Mouse (Mus musculus): ENCODE results near the gene Tbl1x.
"Not testable (repeated sequence)": the region's sequence is repeated elsewhere in the genome, so short reads cannot be mapped to it uniquely, and the experiment has no call there.

The Tbl1x gene

DNA sequence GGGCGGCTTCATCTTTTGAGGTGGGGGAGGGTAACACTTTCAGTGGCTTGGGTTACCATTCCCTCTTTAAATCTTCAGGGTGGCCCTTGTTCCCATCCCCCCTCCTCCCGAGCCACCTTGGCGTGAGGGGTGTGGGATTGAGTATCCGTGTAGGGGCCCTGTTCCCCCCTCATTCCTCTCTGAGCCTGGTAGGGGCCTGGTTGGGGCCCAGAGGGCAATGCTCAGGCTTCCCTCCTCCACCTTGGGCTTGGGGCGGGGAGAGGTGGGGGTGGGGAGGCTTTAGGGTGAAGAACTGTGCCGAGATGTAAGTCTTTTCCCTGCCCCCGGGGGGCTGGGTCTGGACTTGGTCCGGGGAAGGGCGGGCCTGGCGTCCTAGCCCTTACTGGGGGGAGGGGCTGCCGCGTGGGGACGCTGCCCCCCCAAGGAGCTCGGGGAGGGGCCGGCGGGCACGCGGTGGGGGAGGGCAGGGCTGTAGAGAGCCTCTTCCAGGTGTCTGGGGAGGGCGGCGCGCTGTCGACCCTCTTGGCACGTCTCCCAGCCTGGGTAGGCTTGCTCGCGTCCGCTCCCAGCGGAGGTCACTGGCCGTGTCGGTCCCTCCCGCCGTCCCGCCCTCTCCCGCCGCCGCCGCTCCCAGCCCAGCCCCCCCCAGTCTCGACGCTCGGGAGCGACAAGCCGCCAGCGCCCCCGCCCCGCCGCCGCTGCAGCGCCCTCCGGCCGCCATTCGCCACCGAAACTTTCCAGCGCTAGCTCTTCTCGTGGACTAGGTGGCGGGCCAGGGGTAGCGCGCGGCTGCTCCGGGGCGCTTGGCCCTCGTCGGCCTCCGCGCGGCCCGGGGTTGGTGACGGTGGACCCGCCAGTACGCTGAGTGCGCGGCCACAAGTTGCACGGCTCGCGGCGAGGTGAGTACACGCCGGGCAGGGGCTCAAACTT is at the start of gene Tbl1x:
Gene Tbl1x (plus strand): TSS at position 643 of the 930 bp plus-strand sequence.
- DNase-seq: peak; percentile 78

DNA sequence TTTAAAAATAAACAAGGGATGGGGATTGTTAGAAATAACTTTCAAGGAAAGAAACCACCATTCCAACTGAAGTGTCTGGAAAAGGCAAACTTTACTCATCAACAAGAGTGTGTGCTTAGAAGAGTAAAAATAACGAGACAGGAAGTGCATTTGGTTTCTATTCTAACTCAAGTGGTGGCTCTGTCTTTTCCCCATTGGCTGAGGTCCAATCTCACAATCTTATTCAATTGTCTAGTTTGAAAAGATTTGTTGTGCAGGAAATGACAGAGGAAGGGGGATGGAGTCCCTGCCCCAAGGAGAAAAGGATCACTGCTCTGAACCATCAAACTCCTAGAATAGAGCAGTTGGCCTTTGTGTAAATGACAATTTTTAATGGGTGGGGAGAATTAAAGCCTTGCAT is 41.6 kb upstream of the Tbl1x start:
- no peak for DNase-seq

DNA sequence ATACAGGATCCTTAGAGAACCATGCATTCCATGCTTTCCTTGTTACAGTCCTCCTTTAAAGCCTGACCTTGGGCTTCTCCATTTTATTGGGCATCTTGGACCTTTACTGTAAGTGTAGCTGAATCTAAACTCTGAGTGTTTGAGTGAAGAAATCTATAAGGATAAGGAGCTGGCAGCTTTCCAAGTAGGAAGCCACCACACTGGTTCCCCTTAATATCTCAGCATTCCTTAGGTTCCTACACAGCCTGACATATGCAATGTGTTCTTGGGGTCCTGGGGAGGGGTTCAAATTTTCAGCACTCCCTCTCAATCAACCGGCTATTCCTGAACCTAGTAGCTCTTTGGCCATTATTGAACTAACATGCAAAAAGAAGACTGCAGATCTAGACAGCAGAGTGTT is 38.0 kb upstream of the Tbl1x start:
- DNase-seq: no peak

DNA sequence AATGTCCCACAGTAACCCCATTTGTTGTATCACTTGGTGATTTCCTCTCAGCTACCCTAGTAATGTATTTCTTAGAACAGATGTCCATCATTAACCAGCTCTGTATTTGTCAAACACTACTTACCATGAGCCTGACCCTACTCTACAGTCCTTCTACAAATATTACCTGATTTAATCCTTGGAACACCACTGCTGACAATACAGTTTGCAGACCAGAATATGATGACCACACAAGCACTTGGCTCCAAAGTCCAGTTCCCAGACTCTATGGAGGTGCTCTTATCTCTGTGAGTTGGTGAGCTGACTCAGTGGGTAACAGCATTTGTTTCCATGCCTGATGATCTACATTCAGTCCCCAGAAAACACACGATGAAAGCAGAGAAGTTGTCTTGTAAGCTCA is 37.3 kb upstream of the Tbl1x start:
- DNase-seq: no peak

DNA sequence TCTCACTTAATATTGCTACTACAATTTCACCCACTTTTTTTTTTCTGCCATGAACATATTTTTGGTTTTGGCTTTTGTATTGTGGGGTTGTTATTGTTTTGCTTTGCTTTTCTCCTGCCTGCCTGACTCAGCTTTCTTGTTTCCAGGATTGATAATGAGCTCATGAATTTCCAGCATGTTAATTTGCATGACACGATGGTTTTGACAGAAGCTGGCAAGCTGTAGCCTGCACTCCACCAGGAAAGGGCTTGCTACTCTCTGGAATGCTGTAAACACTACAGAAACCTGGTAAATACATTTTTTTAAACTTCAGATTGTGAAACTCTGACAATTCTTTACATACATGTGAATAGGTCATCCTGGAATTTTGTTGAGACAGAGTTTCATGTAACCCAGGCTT is 36.3 kb upstream of the Tbl1x start:
- no peak for DNase-seq

DNA sequence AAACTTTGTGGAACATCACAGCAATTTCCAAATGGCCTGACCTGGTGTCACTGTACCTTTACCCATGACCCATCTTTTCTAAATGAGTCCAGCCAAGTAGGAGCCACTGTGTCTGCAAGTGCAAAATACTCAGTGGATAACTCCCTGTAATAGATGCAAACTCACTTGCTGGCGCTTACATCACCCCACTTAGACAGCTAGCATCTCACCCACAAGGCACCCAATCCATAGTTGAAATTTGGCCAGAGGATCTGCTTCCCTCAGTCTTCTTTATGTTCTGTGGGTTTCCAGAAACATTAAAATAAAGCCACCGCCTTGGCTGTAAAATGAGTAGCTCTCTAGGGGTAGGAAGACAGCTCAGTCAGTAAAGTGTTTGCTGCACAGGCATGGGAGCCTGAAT is 33.3 kb upstream of the Tbl1x start:
- no peak for DNase-seq

DNA sequence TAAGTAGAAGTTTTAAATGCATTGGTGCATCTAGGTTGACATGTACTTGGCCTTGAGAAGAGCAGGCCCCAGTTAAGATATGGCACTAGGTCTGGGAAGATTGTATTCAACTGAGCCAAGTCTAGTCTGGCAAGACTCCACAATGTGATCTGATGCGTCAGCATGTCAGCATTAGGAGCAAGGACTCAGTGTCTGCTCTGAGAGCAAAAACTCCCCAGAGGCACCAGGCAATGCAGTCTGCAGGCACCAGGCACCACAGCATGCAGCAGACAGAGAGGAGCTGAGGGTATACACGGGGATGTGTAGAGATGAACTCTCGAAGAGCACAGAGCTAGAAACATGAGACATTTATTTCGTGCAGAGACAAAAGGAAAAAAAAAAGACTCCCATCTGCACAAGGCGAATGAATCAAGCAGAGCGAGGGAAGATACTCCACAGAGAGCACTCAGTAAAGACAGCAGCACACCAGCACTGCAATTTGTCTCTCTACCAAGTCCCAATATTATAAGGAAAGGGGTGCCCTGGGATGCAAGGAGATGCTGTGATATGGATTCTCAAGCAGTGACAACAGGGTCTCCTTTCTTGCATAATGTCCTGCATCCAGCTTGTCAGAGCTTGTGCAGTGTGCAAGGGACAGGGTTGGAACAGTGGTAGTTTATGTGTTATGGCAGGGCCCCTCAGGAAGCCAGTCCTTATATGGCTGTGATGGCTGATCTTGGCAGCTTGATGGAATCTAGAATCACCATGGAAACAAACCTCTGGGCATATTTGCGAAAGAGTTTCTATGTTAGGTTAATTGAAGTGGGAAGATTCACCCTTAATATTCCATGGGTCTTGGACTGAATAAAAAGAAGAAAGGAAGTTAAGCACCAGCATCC is 22.7 kb upstream of the Tbl1x start:
- no peak for DNase-seq

DNA sequence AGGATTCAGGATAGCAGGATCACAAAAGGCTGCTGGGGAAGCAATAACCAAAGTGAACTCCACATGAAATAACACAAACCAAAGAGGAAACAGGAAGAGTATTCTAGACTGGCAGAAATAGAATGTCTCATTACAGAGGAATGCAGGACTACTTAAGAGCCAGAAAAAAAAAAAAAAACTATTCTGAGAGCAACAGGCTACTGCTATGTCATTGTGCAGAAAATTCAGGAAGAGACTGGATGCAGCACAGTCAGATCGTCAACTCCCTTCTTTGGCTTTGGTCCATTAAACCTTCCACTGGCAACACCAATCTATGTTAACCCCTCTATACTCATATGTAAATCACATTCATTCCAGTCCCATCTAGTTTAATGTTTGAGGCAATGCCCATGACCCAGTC is 20.7 kb upstream of the Tbl1x start:
- no peak for DNase-seq

DNA sequence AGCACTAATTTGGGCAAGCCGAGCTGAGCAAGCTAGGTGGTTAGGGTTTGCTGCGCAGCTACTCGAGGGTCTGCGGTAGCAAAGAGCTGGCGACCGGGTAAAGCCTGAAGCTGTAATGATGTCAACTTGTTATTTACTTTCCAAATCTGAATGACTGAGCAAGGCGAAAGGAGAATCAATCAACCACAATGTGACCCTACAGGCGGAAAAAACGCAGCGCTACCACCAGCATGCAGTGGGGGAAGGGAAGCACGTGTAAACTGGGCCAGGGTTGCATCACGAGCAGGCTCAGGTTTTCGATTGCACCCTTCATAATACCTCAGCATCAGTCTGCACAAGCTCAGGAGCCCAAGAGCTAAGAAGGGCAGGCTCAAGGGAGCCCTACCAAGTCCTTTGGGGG is 1.7 kb upstream of the Tbl1x start:
- peak; percentile 86 for DNase-seq

DNA sequence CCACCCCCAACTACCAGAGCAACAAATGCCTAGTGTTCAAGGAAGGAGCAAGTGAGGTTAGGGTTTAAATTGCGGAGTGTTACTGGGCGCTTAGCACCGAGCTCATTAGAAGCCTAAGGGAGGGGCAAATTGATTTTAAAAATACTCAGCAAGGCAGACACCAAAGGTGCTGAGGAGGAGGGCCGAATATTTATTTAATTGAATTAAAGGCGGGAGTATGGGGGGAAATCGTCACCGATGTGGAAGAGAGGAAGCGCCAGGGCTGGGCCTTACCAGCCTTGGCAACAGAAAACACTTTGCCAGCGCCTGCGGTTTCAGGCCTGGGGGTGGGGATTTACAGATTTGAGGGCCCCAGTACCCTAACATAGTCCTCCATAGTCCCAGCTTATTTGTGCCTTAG is 1.0 kb upstream of the Tbl1x start:
- peak; percentile 58 for DNase-seq

DNA sequence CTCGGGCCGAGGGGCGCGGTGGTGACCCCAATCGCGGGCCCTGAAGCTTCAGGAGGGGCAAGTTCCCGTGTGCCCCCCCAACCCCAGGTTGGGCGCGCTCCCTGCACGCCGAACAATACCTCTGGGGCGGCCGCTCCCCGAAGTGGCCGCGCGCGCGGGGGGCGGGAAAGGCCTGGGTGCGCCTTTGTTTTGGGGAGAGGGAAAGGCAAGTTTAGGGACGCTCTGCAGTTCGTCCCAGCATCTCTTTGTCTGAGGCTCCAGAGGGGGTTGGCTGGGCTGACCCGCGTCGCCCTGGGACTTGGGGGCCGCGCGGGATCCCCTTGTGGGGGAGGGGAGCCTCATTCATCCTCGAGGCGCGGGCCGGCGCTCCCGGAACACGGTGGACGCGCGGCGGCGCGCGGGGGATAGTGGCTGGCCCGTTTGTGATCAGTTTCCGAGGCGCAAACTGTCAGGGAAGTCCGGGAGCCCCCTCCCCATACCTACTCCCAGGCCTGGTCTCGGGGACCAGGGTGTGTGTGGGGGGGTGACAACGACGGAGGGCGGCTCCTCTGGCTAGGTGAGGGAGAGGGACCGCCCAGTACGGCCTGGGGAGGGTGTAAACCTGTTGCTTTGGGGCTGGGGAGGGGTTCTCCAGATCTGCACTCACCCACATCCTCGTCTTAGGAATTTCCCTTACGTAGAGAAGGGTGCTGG is 634 bp downstream of the Tbl1x start:
- DNase-seq: peak; percentile 59

DNA sequence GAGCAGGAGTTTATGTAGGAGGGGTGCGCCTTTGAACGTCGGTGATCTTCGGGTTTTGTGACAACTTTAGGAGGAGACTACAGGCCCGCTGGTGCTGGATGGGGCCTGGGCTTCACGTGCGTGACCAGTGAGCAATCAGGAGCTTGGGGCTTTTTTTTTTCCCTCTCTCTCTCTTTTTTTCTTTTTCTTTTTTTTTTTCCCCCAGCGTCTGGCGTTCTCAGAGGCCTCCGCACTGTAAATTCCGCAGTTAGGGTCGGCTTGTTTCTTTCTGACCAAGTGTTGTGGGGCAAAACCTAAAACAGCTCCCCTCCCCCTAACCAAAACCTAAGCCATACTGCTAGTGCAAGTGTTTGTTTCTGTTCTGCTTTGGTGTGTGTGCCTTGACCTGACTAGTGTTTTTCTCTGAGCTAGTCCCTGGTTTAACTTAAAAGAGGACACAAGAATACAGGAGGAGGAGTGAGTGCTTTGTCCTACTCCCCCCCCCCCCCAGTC is 1.2 kb downstream of the Tbl1x start:
- no peak for DNase-seq

DNA sequence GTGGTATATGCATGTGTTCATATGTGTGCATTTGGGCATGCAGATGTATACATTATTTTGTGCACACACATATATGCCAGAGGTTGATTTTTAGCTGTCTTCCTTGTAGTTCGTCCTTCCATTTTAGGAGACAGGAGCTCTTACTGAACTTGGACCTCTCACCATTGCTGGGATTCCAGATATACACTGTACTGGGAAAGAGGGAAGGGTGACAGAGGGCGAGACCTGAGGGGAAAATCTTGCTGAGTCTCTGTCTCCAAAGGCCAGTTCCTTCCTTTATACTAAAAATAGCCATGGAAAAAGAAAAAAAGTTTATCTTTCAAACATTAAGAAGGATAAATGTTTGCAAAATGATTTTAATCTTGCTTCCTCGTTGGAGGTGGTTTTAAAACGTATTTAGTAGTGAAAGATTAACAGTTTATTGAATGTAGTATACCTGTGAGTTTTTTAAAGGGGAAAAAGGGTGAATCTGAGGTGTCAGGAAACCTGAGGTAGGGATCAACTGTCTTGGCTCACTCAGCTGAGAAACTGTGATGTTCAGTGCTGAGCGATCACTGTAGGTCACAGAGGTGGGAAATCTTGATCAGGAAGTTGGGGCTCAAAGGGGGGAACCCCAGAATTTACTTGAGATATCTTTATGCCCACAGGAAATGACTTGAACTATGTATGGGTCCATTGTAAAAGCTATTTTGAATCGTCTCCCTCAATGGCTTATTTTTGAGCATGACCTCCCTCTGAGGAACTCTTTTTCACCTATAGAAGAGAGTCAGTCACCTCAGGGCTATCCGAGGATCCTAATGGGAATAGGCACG is 6.7 kb downstream of the Tbl1x start:
- DNase-seq: no peak

DNA sequence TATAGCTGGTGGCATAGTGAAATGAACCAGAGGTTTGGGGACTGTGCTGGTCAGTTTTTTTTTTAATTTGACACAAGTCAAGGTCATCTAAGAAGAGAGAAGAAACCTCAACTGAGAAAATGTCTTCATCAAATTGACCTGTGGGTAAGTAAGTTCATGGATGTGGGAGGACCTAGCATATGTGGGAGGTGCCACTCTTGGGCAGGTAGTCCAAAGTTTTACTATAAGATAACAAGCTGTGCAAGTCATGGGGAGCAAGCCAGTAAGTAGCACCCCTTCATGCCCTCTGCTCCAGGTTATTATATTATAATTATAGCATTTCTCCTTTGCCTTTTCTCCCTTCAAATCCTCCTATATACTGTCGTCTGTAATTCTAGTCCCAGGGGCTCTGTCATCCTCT is 8.1 kb downstream of the Tbl1x start:
- no peak for DNase-seq

DNA sequence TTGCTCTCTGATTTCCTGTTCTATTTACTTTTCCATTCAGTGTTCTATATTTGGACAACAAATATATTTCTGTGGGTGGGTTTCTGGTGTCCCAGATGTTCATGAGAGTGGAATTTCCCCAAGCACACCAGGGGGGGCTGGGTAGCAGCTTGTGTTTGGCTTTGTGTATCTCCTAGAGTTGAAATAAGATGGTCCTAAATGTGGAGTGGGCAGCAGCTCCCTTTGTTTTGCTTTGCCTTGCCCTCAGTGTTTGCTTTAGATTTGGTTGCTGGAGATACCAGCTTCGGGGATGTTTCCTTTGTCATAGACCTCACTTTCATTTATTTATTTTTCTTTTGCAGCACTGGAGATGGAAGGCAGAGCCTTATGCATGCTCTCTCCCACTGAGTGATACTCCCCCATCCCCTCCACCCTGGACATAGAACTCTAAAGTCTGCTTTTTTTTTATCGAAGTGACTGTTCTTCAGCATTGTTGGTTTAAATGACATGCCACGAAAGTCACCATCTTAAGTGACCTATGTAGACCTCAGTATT is 12.1 kb downstream of the Tbl1x start:
- DNase-seq: no peak

DNA sequence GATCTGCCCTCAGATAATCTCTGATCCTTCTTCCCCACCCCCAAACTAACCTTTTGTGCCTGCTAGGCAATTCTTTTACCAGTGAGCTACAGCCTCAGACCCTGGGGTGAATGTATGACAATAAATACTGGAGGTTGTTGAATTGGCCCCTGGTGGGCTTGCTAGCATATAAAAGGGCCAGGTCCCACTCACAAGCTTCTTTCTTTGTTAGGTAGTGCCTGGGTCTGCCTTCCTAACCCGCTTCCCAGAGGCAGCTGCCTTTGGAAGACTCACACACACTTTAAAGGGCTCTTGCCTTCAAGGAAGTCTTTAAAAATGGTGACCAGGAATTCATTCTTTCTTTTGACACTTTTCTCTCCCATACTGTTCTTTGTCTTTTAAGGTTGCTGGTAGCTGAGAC is 14.4 kb downstream of the Tbl1x start:
- no peak for DNase-seq

DNA sequence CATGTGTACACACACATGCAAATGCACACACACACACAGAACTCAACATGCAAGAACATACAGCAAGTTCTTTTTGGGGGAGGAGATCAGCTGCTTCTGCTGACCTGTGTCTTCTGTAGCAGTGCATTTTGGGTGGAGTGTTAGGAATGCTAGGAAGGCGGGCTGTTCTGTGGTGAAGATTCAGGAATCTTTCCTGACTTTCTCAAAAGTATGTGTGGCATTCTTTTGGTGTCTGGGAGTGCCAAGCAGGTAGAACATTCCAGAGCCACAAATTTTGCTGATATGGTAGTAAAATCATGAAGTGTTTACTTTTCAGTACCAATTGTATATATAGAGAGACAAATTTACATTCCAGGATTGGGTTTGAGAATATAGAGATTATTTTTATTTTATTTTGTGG is 17.6 kb downstream of the Tbl1x start:
- DNase-seq: no peak

DNA sequence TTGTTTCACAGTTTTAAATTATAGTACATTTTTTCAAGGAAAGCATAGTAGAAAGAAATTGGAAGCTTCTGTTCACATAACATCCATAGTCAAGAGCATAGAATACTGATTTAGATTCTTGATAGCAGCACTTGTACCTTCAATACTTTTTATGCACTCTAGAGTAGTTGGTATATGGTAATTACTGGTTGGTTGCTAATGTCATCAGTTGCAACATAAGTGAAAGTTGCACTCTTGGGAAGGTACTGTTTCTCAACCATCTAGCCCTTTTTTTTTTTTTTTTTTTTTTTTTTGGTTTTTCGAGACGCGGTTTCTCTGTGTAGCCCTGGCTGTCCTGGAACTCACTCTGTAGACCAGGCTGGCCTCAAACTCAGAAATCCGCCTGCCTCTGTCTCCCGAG is 20.2 kb downstream of the Tbl1x start:
- no peak for DNase-seq

DNA sequence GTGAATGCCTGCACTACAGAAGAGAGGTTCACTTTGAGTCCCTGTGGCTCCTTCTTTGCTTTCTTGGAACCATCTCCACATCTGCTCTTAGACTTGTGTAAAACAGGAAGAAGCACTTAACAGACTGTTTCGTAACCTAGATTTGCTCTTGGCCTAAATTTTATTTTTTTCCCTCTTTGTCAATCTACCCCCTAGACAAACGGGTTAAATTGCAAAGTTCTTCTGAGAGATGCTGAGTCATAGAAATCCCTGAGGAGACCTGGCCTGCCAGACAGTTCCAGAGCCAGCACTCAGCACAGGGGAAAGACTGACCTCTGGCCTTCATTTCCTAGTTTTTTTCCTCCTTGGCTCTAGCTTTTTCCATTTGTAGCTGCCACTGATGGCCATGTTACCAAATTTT is 23.1 kb downstream of the Tbl1x start:
- DNase-seq: no peak

DNA sequence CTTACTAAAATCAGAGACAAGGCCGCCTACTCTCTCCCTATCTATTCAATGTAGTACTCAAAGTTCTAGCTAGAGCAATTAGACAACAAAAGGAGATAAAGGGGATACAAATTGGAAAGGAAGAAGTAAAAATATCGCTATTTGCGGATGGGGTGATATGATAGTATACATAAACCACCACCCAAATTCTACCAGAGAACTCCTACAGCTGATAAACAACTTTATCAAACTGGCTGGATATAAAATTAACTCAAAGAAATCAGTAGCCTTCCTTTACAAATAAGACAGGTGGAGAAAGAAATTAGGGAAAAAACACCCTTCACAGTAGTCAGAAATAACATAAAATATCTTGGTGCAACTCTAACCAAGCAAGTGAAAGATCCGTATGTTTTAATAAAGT is 29.0 kb downstream of the Tbl1x start:
- not testable (repeated sequence) for DNase-seq

DNA sequence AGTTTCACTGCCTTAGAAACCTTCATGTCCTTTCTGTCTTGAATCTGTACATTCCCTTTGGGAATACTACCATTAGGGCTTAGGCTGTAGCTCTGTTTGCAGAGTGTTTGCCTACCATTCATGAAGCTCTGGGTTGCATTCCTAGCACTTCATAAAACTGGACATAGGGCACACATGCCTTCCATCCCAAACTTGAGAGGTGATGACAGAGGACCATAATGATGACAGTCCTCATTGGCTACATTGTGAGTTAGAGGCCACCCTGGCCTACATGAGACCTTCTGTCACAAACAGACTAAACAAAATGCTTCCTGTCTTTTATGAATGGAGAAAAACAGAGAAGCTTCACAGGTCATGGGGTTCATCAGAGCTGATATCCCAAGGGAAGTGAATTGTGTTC is 33.2 kb downstream of the Tbl1x start:
- DNase-seq: no peak

DNA sequence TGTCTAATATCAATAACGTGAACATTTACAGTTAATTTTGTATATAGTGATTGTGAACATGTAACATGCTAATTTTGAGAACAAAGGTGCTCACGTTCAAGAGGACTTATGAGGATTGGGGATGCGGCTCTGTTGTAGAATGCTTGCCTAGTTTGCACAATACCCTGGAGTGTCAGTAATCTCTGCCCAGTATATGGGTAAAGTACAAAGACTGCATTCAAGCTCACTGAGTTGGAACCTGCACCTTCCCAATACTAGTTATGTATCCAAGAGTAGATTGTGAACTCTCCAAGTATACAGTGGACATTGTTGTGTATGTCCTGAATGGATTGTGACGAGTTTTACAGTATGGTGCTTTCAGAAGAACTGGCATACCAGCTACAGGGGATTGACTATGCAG is 33.7 kb downstream of the Tbl1x start:
- DNase-seq: no peak
